Mouse (Mus musculus): Measurements from ENCODE around the gene Bdnf. TPM values are rescaled to one million over a fixed set of nuclear protein-coding genes. Genes with fewer than 3 reads are reported as not detected.
A peak's percentile ranks its signal among the peaks of the same experiment; 100 is the strongest.

Bdnf gene
- polyA plus RNA-seq (2014; fragmentation: Nextera tagmentation; extraction: Ambion mirVana), result 0.76 and 0.91 TPM in 2 replicates

- H3K27ac ChIP-seq (ENCODE audit: low read depth), result no peak within 1 kb of the TSS
- TF ChIP-seq CTCF (IDR thresholded peaks at IDR 0.05; ENCODE audit: low read depth), result no peak
- no peaks in the 10 kb centered on the region for H3K4me1 ChIP-seq (ENCODE audit: insufficient read depth)
- no peak for ATAC-seq (ENCODE audit: insufficient read depth)
- peak within 1 kb of the TSS; percentile 60 for H3K4me2 ChIP-seq
- H3K9me3 ChIP-seq (ENCODE audit: low read depth, low read length), result no peaks in the 10 kb centered on the region
- H3K27me3 ChIP-seq (ENCODE audit: insufficient read depth, low read length), result peaks cover 63% of the 10 kb centered on the region
- 2% methylated on average over 15 of the region's 15 CpGs for WGBS
- no peak for DNase-seq
- peak within 1 kb of the TSS; percentile 26 for H3K4me3 ChIP-seq (ENCODE audit: low read depth, low read length)
- H3K9ac ChIP-seq, result no peak within 1 kb of the TSS
- no peaks in the 10 kb centered on the region for H3K36me3 ChIP-seq (ENCODE audit: insufficient read depth)
These were observed at the start of gene Bdnf for GRCm38 (mm10) chr2:109674532-109674931. Bdnf (plus strand) TSS chr2:109674700.

- H3K9ac ChIP-seq, result no peak overlapping the region
- H3K9me3 ChIP-seq (ENCODE audit: low read depth, low read length), result no peaks in the 10 kb centered on the region
- H3K4me3 ChIP-seq (ENCODE audit: low read depth, low read length), result no peak overlapping the region
- ATAC-seq (ENCODE audit: insufficient read depth) (no peak), DNase-seq (no peak)
- H3K27ac ChIP-seq (ENCODE audit: low read depth), result no peak overlapping the region
- TF ChIP-seq CTCF (IDR thresholded peaks at IDR 0.05; ENCODE audit: low read depth), result no peak
- no peaks in the 10 kb centered on the region for H3K27me3 ChIP-seq (ENCODE audit: insufficient read depth, low read length)
- no peaks in the 10 kb centered on the region for H3K4me1 ChIP-seq (ENCODE audit: insufficient read depth)
- no peaks in the 10 kb centered on the region for H3K36me3 ChIP-seq (ENCODE audit: insufficient read depth)
- whole genome bisulfite sequencing, result 51% methylated on average over 6 of the region's 6 CpGs
- H3K4me2 ChIP-seq, result no peak overlapping the region
These were observed 47.6 kb upstream of the Bdnf start for GRCm38 (mm10) chr2:109626864-109627263.

- no peak overlapping the region for H3K27ac ChIP-seq (ENCODE audit: low read depth)
- peaks cover 61% of the 10 kb centered on the region for H3K27me3 ChIP-seq (ENCODE audit: insufficient read depth, low read length)
- peak overlapping the region; percentile 26 for H3K4me3 ChIP-seq (ENCODE audit: low read depth, low read length)
- H3K4me2 ChIP-seq, result peak overlapping the region; percentile 60
- H3K9me3 ChIP-seq (ENCODE audit: low read depth, low read length), result no peaks in the 10 kb centered on the region
- no peaks in the 10 kb centered on the region for H3K36me3 ChIP-seq (ENCODE audit: insufficient read depth)
- DNase-seq (no peak), ATAC-seq (ENCODE audit: insufficient read depth) (peak; percentile 25; the same call in 1 of the 2 replicates)
- H3K4me1 ChIP-seq (ENCODE audit: insufficient read depth), result no peaks in the 10 kb centered on the region
- TF ChIP-seq CTCF (IDR thresholded peaks at IDR 0.05; ENCODE audit: low read depth), result no peak
- H3K9ac ChIP-seq, result no peak overlapping the region
- under 1% methylated on average over 48 of the region's 48 CpGs for WGBS
These were observed 718 bp upstream of the Bdnf start for GRCm38 (mm10) chr2:109673509-109674455.

GRCm38 (mm10) chr2:109675051-109675450 lies 551 bp downstream of the Bdnf start:
- no peaks in the 10 kb centered on the region for H3K4me1 ChIP-seq (ENCODE audit: insufficient read depth)
- no peak overlapping the region for H3K9ac ChIP-seq
- no peak for ATAC-seq (ENCODE audit: insufficient read depth)
- no peaks in the 10 kb centered on the region for H3K9me3 ChIP-seq (ENCODE audit: low read depth, low read length)
- H3K4me2 ChIP-seq, result no peak overlapping the region
- TF ChIP-seq CTCF (IDR thresholded peaks at IDR 0.05; ENCODE audit: low read depth), result no peak
- H3K4me3 ChIP-seq (ENCODE audit: low read depth, low read length), result no peak overlapping the region
- peaks cover 63% of the 10 kb centered on the region for H3K27me3 ChIP-seq (ENCODE audit: insufficient read depth, low read length)
- no peak overlapping the region for H3K27ac ChIP-seq (ENCODE audit: low read depth)
- DNase-seq, result no peak
- no peaks in the 10 kb centered on the region for H3K36me3 ChIP-seq (ENCODE audit: insufficient read depth)
- WGBS, result 10% methylated on average over 11 of the region's 11 CpGs

GRCm38 (mm10) chr2:109675973-109676617 lies 1.6 kb downstream of the Bdnf start:
- Histone ChIP-seq H3K36me3 (ENCODE audit: insufficient read depth) (no peaks in the 10 kb centered on the region), H3K4me3 (ENCODE audit: low read depth, low read length) (no peak overlapping the region), H3K9ac (no peak overlapping the region), H3K4me1 (ENCODE audit: insufficient read depth) (no peaks in the 10 kb centered on the region), H3K4me2 (peak overlapping the region; percentile 43), H3K9me3 (ENCODE audit: low read depth, low read length) (no peaks in the 10 kb centered on the region), H3K27ac (ENCODE audit: low read depth) (no peak overlapping the region), H3K27me3 (ENCODE audit: insufficient read depth, low read length) (peaks cover 63% of the 10 kb centered on the region)
- ATAC-seq (ENCODE audit: insufficient read depth) (no peak), DNase-seq (peak; percentile 91)
- 2% methylated on average over 29 of the region's 29 CpGs for WGBS
- peak; percentile 22; the same call in 1 of the 2 replicates for TF ChIP-seq CTCF (IDR thresholded peaks at IDR 0.05; ENCODE audit: low read depth)

GRCm38 (mm10) chr2:109676618-109676974 lies 2.1 kb downstream of the Bdnf start:
- H3K4me3 ChIP-seq (ENCODE audit: low read depth, low read length), result 0 out of 2 replicates have a peak overlapping the region, but pooled peaks have one; percentile 37
- TF ChIP-seq CTCF (IDR thresholded peaks at IDR 0.05; ENCODE audit: low read depth), result no peak
- H3K4me2 ChIP-seq, result no peak overlapping the region; the same call in 1 of the 2 replicates
- no peaks in the 10 kb centered on the region for H3K4me1 ChIP-seq (ENCODE audit: insufficient read depth)
- no peak overlapping the region for H3K27ac ChIP-seq (ENCODE audit: low read depth)
- WGBS, result 5% methylated on average over 6 of the region's 6 CpGs
- no peaks in the 10 kb centered on the region for H3K9me3 ChIP-seq (ENCODE audit: low read depth, low read length)
- H3K36me3 ChIP-seq (ENCODE audit: insufficient read depth), result no peaks in the 10 kb centered on the region
- H3K9ac ChIP-seq, result no peak overlapping the region
- ATAC-seq (ENCODE audit: insufficient read depth), result no peak
- peaks cover 63% of the 10 kb centered on the region for H3K27me3 ChIP-seq (ENCODE audit: insufficient read depth, low read length)
- no peak for DNase-seq

Measured in lung, embryonic 14.5 days (tissue).